Mouse (Mus musculus) erythroblast, embryonic 14.5 days (primary cell): ENCODE measurements around the gene Pex5l.

Source experiments
- GATA1 ChIP-seq: IDR thresholded peaks from 2 replicates; pipeline ENCODE4 v1.6.1; 2012; ENCODE audit warnings: low read length, inconsistent platforms, mixed read lengths
- TAL1 ChIP-seq: IDR thresholded peaks from 3 replicates; pipeline ENCODE4 v1.6.1; 2012; ENCODE audit warnings: low read length, inconsistent platforms, mixed read lengths

DNA sequence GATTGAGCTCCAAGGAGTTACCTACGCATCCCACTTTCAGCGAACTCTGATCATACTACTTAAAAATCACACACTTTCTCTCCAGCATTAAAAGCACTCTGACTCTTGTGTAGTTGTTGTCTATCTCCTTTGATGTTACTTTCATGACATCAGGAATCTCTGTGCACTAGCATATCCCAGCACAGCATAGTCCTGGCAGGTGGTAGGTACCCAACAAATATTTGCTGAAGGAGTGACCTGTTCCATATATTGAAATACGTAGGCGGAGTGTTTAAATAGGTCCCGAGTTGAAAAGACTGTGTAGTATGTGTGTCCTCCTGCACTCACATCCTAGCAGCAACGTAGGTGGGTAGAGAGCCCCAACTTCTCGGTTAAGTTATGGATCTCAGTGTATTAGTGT is 545 bp upstream of the Pex5l start:
- TF ChIP-seq GATA1 (no peak), TAL1 (no peak)
